Mouse (Mus musculus) left cerebral cortex, postnatal 4 days (tissue): Measurements from ENCODE around the gene Olfr1105. TPM values are rescaled to one million over a fixed set of nuclear protein-coding genes. Genes with fewer than 3 reads are reported as not detected.

Source experiments
- DNase-seq: peaks from one replicate; pipeline ENCODE4 v3.0.0-alpha.2; 2022
- intact Hi-C: fragments of 180-260 bp; cut with DNase I; formaldehyde crosslinking; loops from one replicate; pipeline ENCODE4 v1.15.1; 2025
- total RNA-seq, 2 experiments: library from RNA; stranded (reverse); gene quantifications; 2 replicates each; pipeline ENCODE4 v1.2.3; 2021

Gene Olfr1105
- not detected for total RNA-seq

GRCm38 (mm10) chr2:87036431-87036830, at the start of gene Olfr1105:
Gene Olfr1105, minus strand, starts transcription at chr2:87036531.
- intact Hi-C loops: no loop called here
- no peak for DNase-seq

GRCm38 (mm10) chr2:87075717-87076116, 39.4 kb upstream of the Olfr1105 start, which contains the start of gene Olfr1107:
Gene Olfr1107, minus strand, starts transcription at chr2:87075817.
- no peak for DNase-seq
- intact Hi-C loops: no loop called here

- intact Hi-C loops: no loop called here
- DNase-seq: no peak
These were observed 15.8 kb upstream of the Olfr1105 start, which contains the start of gene Olfr1106 for GRCm38 (mm10) chr2:87052173-87052572. Gene Olfr1106, minus strand, starts transcription at chr2:87052273.

GRCm38 (mm10) chr2:87026980-87027379, 9.4 kb downstream of the Olfr1105 start, which contains the start of gene Olfr1104:
Gene Olfr1104, minus strand, starts transcription at chr2:87027080.
- DNase-seq: no peak
- intact Hi-C loops: no loop called here

GRCm38 (mm10) chr2:86998098-86998497, 38.2 kb downstream of the Olfr1105 start, which contains the start of gene Olfr1102:
Gene Olfr1102, plus strand, starts transcription at chr2:86998398.
- DNase-seq: no peak
- intact Hi-C loops: no loop called here

GRCm38 (mm10) chr2:86991121-86991520, 45.2 kb downstream of the Olfr1105 start, which contains the start of gene Olfr1101:
Gene Olfr1101, minus strand, starts transcription at chr2:86991221.
- DNase-seq: no peak
- intact Hi-C loops: no loop called here

Other genes with a start within 250 kb of the Olfr1105 start
- gene Olfr141, start 226.5 kb downstream of the Olfr1105 start, total RNA-seq: not detected
- not detected for gene Olfr1094, start 211.9 kb downstream of the Olfr1105 start, total RNA-seq
- gene Olfr1095, start 184.8 kb downstream of the Olfr1105 start, total RNA-seq: not detected
- not detected for gene Gm13723, start 161.7 kb downstream of the Olfr1105 start, total RNA-seq
- not detected for gene Olfr1097, start 144.3 kb downstream of the Olfr1105 start, total RNA-seq
- gene Olfr1098, start 112.0 kb downstream of the Olfr1105 start, total RNA-seq: not detected
- gene Olfr1099, start 75.8 kb downstream of the Olfr1105 start, total RNA-seq: not detected
- gene Olfr1100, start 56.6 kb downstream of the Olfr1105 start, total RNA-seq: not detected
- gene Olfr1101, start 45.3 kb downstream of the Olfr1105 start, total RNA-seq: not detected
- gene Olfr1102, start 38.1 kb downstream of the Olfr1105 start, total RNA-seq: not detected
- not detected for gene Olfr1104, start 9.5 kb downstream of the Olfr1105 start, total RNA-seq
- not detected for gene Olfr1106, start 15.7 kb upstream of the Olfr1105 start, total RNA-seq
- not detected for gene Olfr1107, start 39.3 kb upstream of the Olfr1105 start, total RNA-seq
- gene Olfr1109, start 59.5 kb upstream of the Olfr1105 start, total RNA-seq: not detected
- gene Olfr259, start 78.0 kb upstream of the Olfr1105 start, total RNA-seq: not detected
- gene Olfr1110, start 103.8 kb upstream of the Olfr1105 start, total RNA-seq: not detected
- gene Olfr1111, start 116.1 kb upstream of the Olfr1105 start, total RNA-seq: not detected
- not detected for gene Olfr1112, start 151.3 kb upstream of the Olfr1105 start, total RNA-seq
- gene Olfr1113, start 172.4 kb upstream of the Olfr1105 start, total RNA-seq: not detected
- gene Olfr1115, start 211.5 kb upstream of the Olfr1105 start, total RNA-seq: not detected
- not detected for gene Olfr1116, start 231.0 kb upstream of the Olfr1105 start, total RNA-seq